ENCODE assay signal across 9 mouse cellular contexts in genomic region chr5:34915801-34916200, GRCm38 (mm10). TPM values are rescaled to one million over a fixed set of nuclear protein-coding genes. Genes with fewer than 3 reads are reported as not detected.
DNase-seq lines count a peak whose midpoint lies in the region; ATAC-seq and TF ChIP-seq lines count a peak whose summit lies in the region.
"Had no signal": no experiment of that assay in that cellular context is flagged by ENCODE, and none has a peak within 500 bp of the region (broad histone marks: within the 10 kb centered on the region; RNA-seq: fewer than 3 reads in every experiment).

No protein-coding gene starts in this region.

- no peaks in the 10 kb centered on the region for H3K9me3 ChIP-seq in heart, embryonic 13.5 days
- no peaks in the 10 kb centered on the region for H3K9me3 ChIP-seq in liver, embryonic 12.5 days (replicated peaks)
- H3K9me3 ChIP-seq in neural tube, embryonic 11.5 days (ENCODE audit: control insufficient read depth, low read length): no peaks in the 10 kb centered on the region
- H3K9me3 ChIP-seq: embryonic facial prominence, embryonic 13.5 days had no signal

- DNase-seq in CD4-positive, CD25-positive, alpha-beta regulatory T cell, adult 2 months (ENCODE audit: low read depth, low spot score): peak; percentile 76
- peak; percentile 90 for DNase-seq in kidney, postnatal 10 days
- peak; percentile 75 for DNase-seq in neural tube, embryonic 11.5 days (ENCODE audit: low spot score)
- DNase-seq in testis, postnatal 10 days (ENCODE audit: low spot score): peak; percentile 87

- peaks cover 13% of the 10 kb centered on the region for H3K36me3 ChIP-seq in heart, embryonic 13.5 days
- H3K36me3 ChIP-seq in liver, embryonic 12.5 days: peaks cover 11% of the 10 kb centered on the region
- H3K36me3 ChIP-seq in neural tube, embryonic 11.5 days (ENCODE audit: control insufficient read depth, insufficient read depth, low read length): no peaks in the 10 kb centered on the region

- H3K4me3 ChIP-seq in bone marrow, adult 2 months (replicated peaks; ENCODE audit: control insufficient read depth, low read depth, low read length): no peak overlapping the region
- no peak overlapping the region for H3K4me3 ChIP-seq in embryonic fibroblast, embryonic 13.5 days (ENCODE audit: insufficient read depth, low read length)
- no peak overlapping the region for H3K4me3 ChIP-seq in heart, embryonic 13.5 days
- no peak overlapping the region for H3K4me3 ChIP-seq in liver, embryonic 12.5 days
- no peak overlapping the region for H3K4me3 ChIP-seq in neural tube, embryonic 11.5 days (ENCODE audit: low read depth, low read length)
- H3K4me3 ChIP-seq: embryonic facial prominence, embryonic 13.5 days had no signal

- H3K27me3 ChIP-seq in heart, embryonic 13.5 days (replicated peaks): no peaks in the 10 kb centered on the region
- no peaks in the 10 kb centered on the region for H3K27me3 ChIP-seq in liver, embryonic 12.5 days (replicated peaks)
- no peaks in the 10 kb centered on the region for H3K27me3 ChIP-seq in neural tube, embryonic 11.5 days (ENCODE audit: control insufficient read depth, insufficient read depth, low read length)
- H3K27me3 ChIP-seq: embryonic facial prominence, embryonic 13.5 days had no signal

- ATAC-seq in heart, embryonic 13.5 days (ENCODE audit: extremely low read depth, insufficient number of reproducible peaks, low FRiP score, low TSS enrichment): no peak
- peak; percentile 61 for ATAC-seq in liver, embryonic 12.5 days
- ATAC-seq in neural tube, embryonic 11.5 days (ENCODE audit: insufficient read depth, low FRiP score, low TSS enrichment): no peak

- H3K9ac ChIP-seq in heart, embryonic 13.5 days: no peak overlapping the region; the same call in 1 of the 2 replicates
- H3K9ac ChIP-seq in liver, embryonic 12.5 days: no peak overlapping the region
- no peak overlapping the region for H3K9ac ChIP-seq in neural tube, embryonic 11.5 days (ENCODE audit: low read length)
- H3K9ac ChIP-seq: embryonic facial prominence, embryonic 13.5 days had no signal

- H3K4me2 ChIP-seq in heart, embryonic 13.5 days: no peak overlapping the region
- no peak overlapping the region for H3K4me2 ChIP-seq in liver, embryonic 12.5 days
- H3K4me2 ChIP-seq in neural tube, embryonic 11.5 days (ENCODE audit: low read depth): no peak overlapping the region
- H3K4me2 ChIP-seq: embryonic facial prominence, embryonic 13.5 days had no signal

- peak; percentile 93 for TF ChIP-seq CTCF in bone marrow, adult 2 months (IDR thresholded peaks at IDR 0.05; ENCODE audit: control insufficient read depth, insufficient read depth, low read length)
- peak; percentile 88 for TF ChIP-seq CTCF in embryonic fibroblast, embryonic 13.5 days (IDR thresholded peaks at IDR 0.05; ENCODE audit: borderline replicate concordance, insufficient read depth, low read length)

- no peak for TF ChIP-seq POLR2A in bone marrow, adult 2 months (IDR thresholded peaks at IDR 0.05; ENCODE audit: borderline replicate concordance, control insufficient read depth, low read depth, low read length)
- no peak for TF ChIP-seq POLR2A in embryonic fibroblast, embryonic 13.5 days (IDR thresholded peaks at IDR 0.05; ENCODE audit: low read depth, low read length)

- H3K27ac ChIP-seq in bone marrow, adult 2 months (ENCODE audit: control insufficient read depth, insufficient read depth, low read depth, low read length, poor library complexity): no peak overlapping the region
- H3K27ac ChIP-seq in embryonic fibroblast, embryonic 13.5 days (ENCODE audit: insufficient read depth, low read length): no peak overlapping the region
- peak overlapping the region; percentile 29; the same call in 1 of the 2 replicates for H3K27ac ChIP-seq in heart, embryonic 13.5 days (replicated peaks)
- peak overlapping the region; percentile 60 for H3K27ac ChIP-seq in liver, embryonic 12.5 days
- H3K27ac ChIP-seq in neural tube, embryonic 11.5 days (ENCODE audit: low read depth, low read length): no peak overlapping the region
- H3K27ac ChIP-seq: embryonic facial prominence, embryonic 13.5 days had no signal

- WGBS in bone marrow, adult 2 months: 0% methylated on average over 1 of the region's 1 CpGs
- WGBS in heart, embryonic 13.5 days: 0% methylated on average over 1 of the region's 1 CpGs
- 3% methylated on average over 1 of the region's 1 CpGs for WGBS in liver, embryonic 12.5 days (ENCODE audit: insufficient replicate concordance)
- WGBS in neural tube, embryonic 11.5 days: 35% methylated on average over 1 of the region's 1 CpGs

- no peaks in the 10 kb centered on the region for H3K4me1 ChIP-seq in bone marrow, adult 2 months (ENCODE audit: control insufficient read depth, insufficient read depth, low read length)
- no peaks in the 10 kb centered on the region for H3K4me1 ChIP-seq in embryonic fibroblast, embryonic 13.5 days (ENCODE audit: control insufficient read depth, insufficient read depth, low read length)
- peaks cover 19% of the 10 kb centered on the region for H3K4me1 ChIP-seq in heart, embryonic 13.5 days
- H3K4me1 ChIP-seq in liver, embryonic 12.5 days: peaks cover 68% of the 10 kb centered on the region
- H3K4me1 ChIP-seq in neural tube, embryonic 11.5 days (ENCODE audit: control insufficient read depth, insufficient read depth, low read length): peaks cover 4% of the 10 kb centered on the region; the same call in 1 of the 2 replicates

RNA-seq across cellular contexts. Expression of gene Msantd1, which starts 8.0 kb away (rescaled TPM):
- 0.72 and 4.6 TPM in 2 replicates for polyA plus RNA-seq in bone marrow, adult 2 months (2011; ENCODE audit: insufficient read depth, insufficient read length, low replicate concordance, missing spikeins)
- 1.2 and 1.4 TPM in 2 replicates for polyA plus RNA-seq in embryonic fibroblast, embryonic 13.5 days (2011; ENCODE audit: insufficient read length, low read depth, missing spikeins)
- 0.52 TPM in 1 of 2 replicates, not detected in the other for polyA plus RNA-seq in heart, embryonic 13.5 days (2015; fragmentation: Nextera tagmentation; extraction: Ambion mirVana)
- polyA plus RNA-seq in liver, embryonic 12.5 days (2016; fragmentation: Nextera tagmentation; extraction: Ambion mirVana): 0.18 and 0.69 TPM in 2 replicates
- polyA plus RNA-seq in neural tube, embryonic 11.5 days (2014; fragmentation: Nextera tagmentation; extraction: Ambion mirVana): 1.9 and 2.9 TPM in 2 replicates

RNA-seq across cellular contexts. Expression of gene Rgs12, which starts 33.4 kb away (rescaled TPM):
- polyA plus RNA-seq in bone marrow, adult 2 months (2011; ENCODE audit: insufficient read depth, insufficient read length, low replicate concordance, missing spikeins): 21.4 and 56.9 TPM in 2 replicates
- 33.5 and 41.4 TPM in 2 replicates for polyA plus RNA-seq in embryonic fibroblast, embryonic 13.5 days (2011; ENCODE audit: insufficient read length, low read depth, missing spikeins)
- 28.9 and 30.7 TPM in 2 replicates for polyA plus RNA-seq in heart, embryonic 13.5 days (2015; fragmentation: Nextera tagmentation; extraction: Ambion mirVana)
- 30.1 and 31.7 TPM in 2 replicates for polyA plus RNA-seq in liver, embryonic 12.5 days (2016; fragmentation: Nextera tagmentation; extraction: Ambion mirVana)
- 39.5 and 40.3 TPM in 2 replicates for polyA plus RNA-seq in neural tube, embryonic 11.5 days (2014; fragmentation: Nextera tagmentation; extraction: Ambion mirVana)

Comparison
In these comparisons a context has a peak if more than half of its experiments do, and no peak if none do; other contexts are left out.
1. H3K27ac ChIP-seq: peak in heart, embryonic 13.5 days (single experiment) and liver, embryonic 12.5 days (single experiment); none in bone marrow, adult 2 months (single experiment), embryonic fibroblast, embryonic 13.5 days (single experiment) and neural tube, embryonic 11.5 days (single experiment).
2. Peak in every context shown above with its lines, with median percentiles within 50 percentile points of each other: DNase-seq.